Mouse (Mus musculus) forebrain, embryonic 12.5 days (tissue): ENCODE results near the gene Ptpn7. TPM values are rescaled to one million over a fixed set of nuclear protein-coding genes. Genes with fewer than 3 reads are reported as not detected.
"Not testable (repeated sequence)": the region's sequence is repeated elsewhere in the genome, so short reads cannot be mapped to it uniquely, and the experiment has no call there.

ENCODE experiments used
- ATAC-seq: fragments of 200-750 bp; cut with Nextera tagmentation; 2 replicates; pipeline ENCODE4 v1.8.0; 2017; ENCODE audit warnings: moderate TSS enrichment; ENCODE audit not compliant: low FRiP score
- H3K27ac ChIP-seq: fragments of 300-500 bp; sonication (generic); 2 replicates; pipeline ENCODE4 v1.5.1; 2016; ENCODE audit warnings: mild to moderate bottlenecking
- H3K27me3 ChIP-seq: fragments of 300-500 bp; sonication (generic); 2 replicates; pipeline ENCODE4 v1.6.1; 2016; ENCODE audit warnings: mild to moderate bottlenecking
- H3K36me3 ChIP-seq: fragments of 300-500 bp; sonication (generic); replicated peaks from 2 replicates; pipeline ENCODE4 v1.6.1; 2016; ENCODE audit warnings: mild to moderate bottlenecking
- H3K4me1 ChIP-seq: fragments of 300-500 bp; sonication (generic); 2 replicates; pipeline ENCODE4 v1.6.1; 2016
- H3K4me2 ChIP-seq: fragments of 300-500 bp; sonication (generic); 2 replicates; pipeline ENCODE4 v1.6.1; 2016; ENCODE audit warnings: mild to moderate bottlenecking, moderate library complexity
- H3K4me3 ChIP-seq: fragments of 300-500 bp; sonication (generic); replicated peaks from 2 replicates; pipeline ENCODE4 v1.5.1; 2016; ENCODE audit warnings: mild to moderate bottlenecking
- H3K9ac ChIP-seq: fragments of 300-500 bp; sonication (generic); 2 replicates; pipeline ENCODE4 v1.6.1; 2016; ENCODE audit warnings: mild to moderate bottlenecking
- H3K9me3 ChIP-seq: fragments of 300-500 bp; sonication (generic); 2 replicates; pipeline ENCODE4 v1.6.1; 2016
- WGBS: fragments of 180-500 bp; shearing (Covaris S2); methylation state at CpG from one replicate; pipeline ENCODE4 v1.1.7; 2016; 5-methylcytosine and 5-hydroxymethylcytosine counted together
- polyA plus RNA-seq: library from polyadenylated mRNA; unstranded; fragments of >200 nt; fragmentation: Nextera tagmentation; extraction: Ambion mirVana; gene quantifications from 2 replicates; pipeline ENCODE4 v1.2.1, GENCODE M21; 2016

Gene Ptpn7
- polyA plus RNA-seq, 1 experiment from 2014 or later: 1.0 TPM

GRCm38 (mm10) chr1:135181880-135182623, 49.6 kb downstream of the Ptpn7 start:
- Histone ChIP-seq H3K27ac (no peak overlapping the region), H3K4me2 (no peak overlapping the region), H3K27me3 (0 out of 2 replicates have a peak, but pooled peaks cover 4% of the 10 kb centered on the region), H3K4me1 (0 out of 2 replicates have a peak, but pooled peaks cover 2% of the 10 kb centered on the region), H3K36me3 (no peaks in the 10 kb centered on the region), H3K9ac (no peak overlapping the region), H3K4me3 (no peak overlapping the region), H3K9me3 (no peaks in the 10 kb centered on the region)
- 83% methylated on average over 8 of the region's 8 CpGs for WGBS
- no peak for ATAC-seq

GRCm38 (mm10) chr1:135182975-135183374, 50.5 kb downstream of the Ptpn7 start:
- Histone ChIP-seq H3K4me1 (0 out of 2 replicates have a peak, but pooled peaks cover 2% of the 10 kb centered on the region), H3K9ac (no peak overlapping the region), H3K4me3 (no peak overlapping the region), H3K27me3 (0 out of 2 replicates have a peak, but pooled peaks cover 4% of the 10 kb centered on the region), H3K9me3 (no peaks in the 10 kb centered on the region), H3K36me3 (no peaks in the 10 kb centered on the region), H3K27ac (no peak overlapping the region), H3K4me2 (no peak overlapping the region)
- 67% methylated on average over 3 of the region's 3 CpGs for WGBS
- ATAC-seq: no peak

- no peak overlapping the region for H3K4me2 ChIP-seq
- no peaks in the 10 kb centered on the region for H3K36me3 ChIP-seq
- no peak overlapping the region for H3K4me3 ChIP-seq
- H3K9me3 ChIP-seq: no peaks in the 10 kb centered on the region
- 0 out of 2 replicates have a peak, but pooled peaks cover 4% of the 10 kb centered on the region for H3K27me3 ChIP-seq
- 82% methylated on average over 4 of the region's 4 CpGs for WGBS
- peaks cover 5% of the 10 kb centered on the region; the same call in 1 of the 2 replicates for H3K4me1 ChIP-seq
- no peak overlapping the region for H3K9ac ChIP-seq
- H3K27ac ChIP-seq: no peak overlapping the region
- no peak for ATAC-seq
These were observed 50.9 kb downstream of the Ptpn7 start for GRCm38 (mm10) chr1:135183448-135183847.

GRCm38 (mm10) chr1:135183941-135184570, 51.6 kb downstream of the Ptpn7 start:
- Histone ChIP-seq H3K4me1 (peaks cover 5% of the 10 kb centered on the region; the same call in 1 of the 2 replicates), H3K27ac (no peak overlapping the region), H3K9me3 (no peaks in the 10 kb centered on the region), H3K4me2 (no peak overlapping the region), H3K4me3 (no peak overlapping the region), H3K27me3 (0 out of 2 replicates have a peak, but pooled peaks cover 4% of the 10 kb centered on the region), H3K9ac (no peak overlapping the region), H3K36me3 (no peaks in the 10 kb centered on the region)
- 79% methylated on average over 11 of the region's 11 CpGs for WGBS
- no peak for ATAC-seq

- 22% methylated on average over 5 of the region's 5 CpGs for WGBS
- no peak overlapping the region for H3K4me2 ChIP-seq
These were observed 53.4 kb downstream of the Ptpn7 start for GRCm38 (mm10) chr1:135185936-135186335.

GRCm38 (mm10) chr1:135186427-135186826, 53.9 kb downstream of the Ptpn7 start:
- Histone ChIP-seq H3K36me3 (no peaks in the 10 kb centered on the region), H3K9me3 (no peaks in the 10 kb centered on the region), H3K27ac (no peak overlapping the region), H3K4me2 (no peak overlapping the region), H3K9ac (no peak overlapping the region), H3K27me3 (0 out of 2 replicates have a peak, but pooled peaks cover 4% of the 10 kb centered on the region), H3K4me1 (peaks cover 5% of the 10 kb centered on the region; the same call in 1 of the 2 replicates), H3K4me3 (no peak overlapping the region)
- ATAC-seq: no peak
- WGBS: 30% methylated on average over 8 of the region's 8 CpGs

More at GRCm38 (mm10) chr1:135185936-135186335, 53.4 kb downstream of the Ptpn7 start:
- Histone ChIP-seq H3K27ac (no peak overlapping the region), H3K9me3 (no peaks in the 10 kb centered on the region), H3K4me3 (no peak overlapping the region), H3K27me3 (0 out of 2 replicates have a peak, but pooled peaks cover 4% of the 10 kb centered on the region), H3K9ac (no peak overlapping the region), H3K4me1 (peaks cover 5% of the 10 kb centered on the region; the same call in 1 of the 2 replicates), H3K36me3 (no peaks in the 10 kb centered on the region)
- ATAC-seq: no peak

GRCm38 (mm10) chr1:135187016-135187415, 54.5 kb downstream of the Ptpn7 start:
- H3K9ac ChIP-seq, H3K27me3 ChIP-seq, H3K4me1 ChIP-seq, H3K36me3 ChIP-seq, ATAC-seq, H3K27ac ChIP-seq, H3K4me2 ChIP-seq, H3K9me3 ChIP-seq, H3K4me3 ChIP-seq: not testable (repeated sequence)
- 40% methylated on average over 2 of the region's 2 CpGs for WGBS

GRCm38 (mm10) chr1:135188197-135188596, 55.7 kb downstream of the Ptpn7 start:
- H3K27me3 ChIP-seq: 0 out of 2 replicates have a peak, but pooled peaks cover 4% of the 10 kb centered on the region
- WGBS: 15% methylated on average over 3 of the region's 3 CpGs

GRCm38 (mm10) chr1:135189186-135189585, 56.7 kb downstream of the Ptpn7 start:
- no peak overlapping the region for H3K4me3 ChIP-seq
- H3K27ac ChIP-seq: no peak overlapping the region
- H3K4me1 ChIP-seq: peaks cover 5% of the 10 kb centered on the region; the same call in 1 of the 2 replicates
- H3K4me2 ChIP-seq: no peak overlapping the region
- H3K9me3 ChIP-seq: no peaks in the 10 kb centered on the region
- H3K27me3 ChIP-seq: 0 out of 2 replicates have a peak, but pooled peaks cover 4% of the 10 kb centered on the region
- H3K36me3 ChIP-seq: no peaks in the 10 kb centered on the region
- ATAC-seq: no peak
- no peak overlapping the region for H3K9ac ChIP-seq
- 91% methylated on average over 4 of the region's 4 CpGs for WGBS

More at GRCm38 (mm10) chr1:135188197-135188596, 55.7 kb downstream of the Ptpn7 start:
- Histone ChIP-seq H3K9me3 (no peaks in the 10 kb centered on the region), H3K9ac (no peak overlapping the region), H3K27ac (no peak overlapping the region), H3K4me2 (no peak overlapping the region), H3K36me3 (no peaks in the 10 kb centered on the region), H3K4me1 (peaks cover 5% of the 10 kb centered on the region; the same call in 1 of the 2 replicates), H3K4me3 (no peak overlapping the region)
- ATAC-seq: no peak

GRCm38 (mm10) chr1:135194335-135194734, 61.8 kb downstream of the Ptpn7 start:
- H3K27me3 ChIP-seq, H3K36me3 ChIP-seq, H3K4me2 ChIP-seq, H3K27ac ChIP-seq, H3K9me3 ChIP-seq, H3K4me3 ChIP-seq, ATAC-seq, H3K9ac ChIP-seq: not testable (repeated sequence)
- WGBS: 73% methylated on average over 5 of the region's 5 CpGs
- peaks cover 12% of the 10 kb centered on the region for H3K4me1 ChIP-seq
